Mouse (Mus musculus) lung, postnatal 0 days (tissue): ENCODE measurements around the gene Aplp1.

ENCODE experiments used
- CTCF ChIP-seq: IDR thresholded peaks from 2 replicates; pipeline ENCODE4 v1.5.1; 2016; ENCODE audit warnings: antibody characterized with exemption, mild to moderate bottlenecking
- EP300 ChIP-seq: IDR thresholded peaks from 2 replicates; pipeline ENCODE4 v1.6.1; 2016; ENCODE audit warnings: antibody characterized with exemption, mild to moderate bottlenecking, control low read depth

GRCm38 (mm10) chr7:30444154-30444970 is 973 bp downstream of the Aplp1 start:
- TF ChIP-seq EP300 (no peak), CTCF (no peak)
